In the genomic region with DNA sequence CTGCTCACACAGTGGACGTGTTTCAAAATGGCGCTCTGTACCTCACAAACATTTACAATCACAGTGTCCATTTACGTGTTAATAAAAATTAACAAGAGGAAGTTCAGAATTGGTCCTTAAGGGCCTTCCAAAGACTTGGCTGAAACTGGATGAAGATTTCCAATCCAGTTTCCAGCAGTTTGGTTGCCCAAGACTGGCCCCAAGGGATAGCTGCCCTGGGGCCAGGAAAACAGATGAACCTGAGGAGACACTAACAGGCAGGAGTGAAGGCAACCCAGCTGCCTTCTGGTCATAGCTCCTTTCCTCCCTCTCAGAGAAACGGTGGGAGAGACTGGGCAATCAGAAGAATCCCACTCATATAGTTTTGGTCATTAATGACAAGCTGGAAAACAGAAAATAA, we compare ENCODE assay signal across 25 mouse cellular contexts.
"Had no signal": no experiment of that assay in that cellular context is flagged by ENCODE, and none has a peak within 500 bp of the region (broad histone marks: within the 10 kb centered on the region; RNA-seq: fewer than 3 reads in every experiment).

No protein-coding gene starts in this region.

- H3K27ac ChIP-seq: heart, adult 2 months; heart, embryonic 13.5 days; heart, embryonic 15.5 days; hindbrain, embryonic 13.5 days; hindbrain, embryonic 15.5 days; hindbrain, postnatal 0 days; intestine, embryonic 15.5 days; kidney, embryonic 15.5 days; kidney, postnatal 0 days; left cerebral cortex, adult 2 months; limb, embryonic 13.5 days; limb, embryonic 15.5 days; liver, embryonic 12.5 days; liver, embryonic 14.5 days had no signal

- H3K9ac ChIP-seq: heart, embryonic 13.5 days; heart, embryonic 15.5 days; hindbrain, embryonic 13.5 days; hindbrain, embryonic 15.5 days; intestine, embryonic 15.5 days; kidney, embryonic 15.5 days; limb, embryonic 13.5 days; limb, embryonic 15.5 days; liver, embryonic 12.5 days; liver, embryonic 14.5 days had no signal

- H3K4me3 ChIP-seq: heart, adult 2 months; heart, embryonic 13.5 days; heart, embryonic 15.5 days; hindbrain, embryonic 13.5 days; hindbrain, embryonic 15.5 days; intestine, embryonic 15.5 days; kidney, embryonic 15.5 days; left cerebral cortex, adult 2 months; limb, embryonic 13.5 days; limb, embryonic 15.5 days; liver, embryonic 12.5 days had no signal

- DNase-seq: gastrocnemius, postnatal 14 days; gastrocnemius, postnatal 36 days; heart, adult 2 months; heart, postnatal 14 days; heart, postnatal 36 days; kidney, adult 11 months; kidney, adult 2 months; kidney, adult 9 months; kidney, postnatal 14 days; kidney, postnatal 36 days; layer of hippocampus, adult 9-11 months; lung, adult 18-20 months had no signal

- H3K4me2 ChIP-seq: heart, embryonic 13.5 days; heart, embryonic 15.5 days; hindbrain, embryonic 13.5 days; hindbrain, embryonic 15.5 days; intestine, embryonic 15.5 days; kidney, embryonic 15.5 days; limb, embryonic 13.5 days; limb, embryonic 15.5 days; liver, embryonic 12.5 days had no signal

- H3K4me1 ChIP-seq: heart, embryonic 13.5 days; heart, embryonic 15.5 days; intestine, embryonic 15.5 days; limb, embryonic 15.5 days; liver, embryonic 12.5 days had no signal

- H3K9me3 ChIP-seq: heart, embryonic 13.5 days; heart, embryonic 15.5 days; hindbrain, embryonic 13.5 days; hindbrain, embryonic 15.5 days; intestine, embryonic 15.5 days; kidney, embryonic 15.5 days; limb, embryonic 13.5 days; limb, embryonic 15.5 days; liver, embryonic 12.5 days had no signal

- H3K36me3 ChIP-seq: heart, embryonic 13.5 days; heart, embryonic 15.5 days; hindbrain, embryonic 13.5 days; hindbrain, embryonic 15.5 days; intestine, embryonic 15.5 days; kidney, embryonic 15.5 days; limb, embryonic 13.5 days; limb, embryonic 15.5 days; liver, embryonic 12.5 days had no signal

- ATAC-seq: hindbrain, postnatal 0 days; intestine, embryonic 15.5 days; liver, embryonic 12.5 days had no signal

- H3K27me3 ChIP-seq: heart, embryonic 15.5 days; hindbrain, embryonic 15.5 days; intestine, embryonic 15.5 days; kidney, embryonic 15.5 days; limb, embryonic 15.5 days; liver, embryonic 12.5 days had no signal
